Mouse (Mus musculus) liver, postnatal 0 days (tissue): ENCODE data around the gene Olfr325.

Experiments used
- CTCF ChIP-seq: sonication (generic); IDR thresholded peaks from 2 replicates; pipeline ENCODE4 v1.5.1; 2016; ENCODE audit warnings: antibody characterized with exemption, low read depth
- EP300 ChIP-seq: IDR thresholded peaks from 2 replicates; pipeline ENCODE4 v1.6.1; 2016; ENCODE audit warnings: antibody characterized with exemption, low read depth, mild to moderate bottlenecking

DNA sequence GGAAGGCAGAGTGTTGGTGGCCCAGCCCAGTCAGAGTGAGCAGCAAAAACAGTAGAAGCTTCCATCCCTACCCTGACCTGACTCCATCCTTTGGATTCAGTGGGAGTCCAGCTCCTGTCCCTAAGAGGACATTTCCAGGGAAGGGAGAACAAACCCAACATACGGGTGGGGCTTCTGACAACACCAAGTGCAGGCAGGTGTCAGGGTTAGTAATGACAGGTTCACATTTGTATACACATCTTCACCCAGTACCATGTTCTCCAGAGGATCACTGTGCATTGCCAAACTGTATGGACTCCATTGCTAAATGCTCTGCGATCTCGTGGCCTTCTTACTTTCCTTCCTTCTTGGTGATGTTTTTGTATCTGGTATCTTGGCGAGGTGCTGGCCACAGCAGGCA, 38.4 kb downstream of the Olfr325 start, which contains the start of gene 2210407C18Rik:
- TF ChIP-seq CTCF (no peak), EP300 (no peak)
